Mouse (Mus musculus) testis, adult 2 months (tissue): ENCODE results near the gene Arsg.

ENCODE experiments used
- CTCF ChIP-seq: fragments of 200-500 bp; IDR thresholded peaks from 2 replicates; pipeline ENCODE4 v1.5.1; 2012; ENCODE audit warnings: low read depth, mild to moderate bottlenecking, inconsistent platforms, low read length, moderate library complexity; ENCODE audit not compliant: control insufficient read depth, insufficient read depth, insufficient replicate concordance
- POLR2A ChIP-seq: fragments of 200-500 bp; IDR thresholded peaks from 2 replicates; pipeline ENCODE4 v1.6.1; 2012; ENCODE audit warnings: low read depth, mild to moderate bottlenecking, inconsistent platforms, low read length, moderate library complexity; ENCODE audit not compliant: control insufficient read depth

GRCm38 (mm10) chr11:109524869-109525268 is 51.7 kb downstream of the Arsg start:
- no peak for TF ChIP-seq CTCF
- TF ChIP-seq POLR2A: no peak
